Mouse (Mus musculus): ENCODE measurements around the gene Pld5. TPM values are rescaled to one million over a fixed set of nuclear protein-coding genes. Genes with fewer than 3 reads are reported as not detected.

The Pld5 gene
- polyA plus RNA-seq, 1 experiment from 2014 or later = 1.6 TPM

DNA sequence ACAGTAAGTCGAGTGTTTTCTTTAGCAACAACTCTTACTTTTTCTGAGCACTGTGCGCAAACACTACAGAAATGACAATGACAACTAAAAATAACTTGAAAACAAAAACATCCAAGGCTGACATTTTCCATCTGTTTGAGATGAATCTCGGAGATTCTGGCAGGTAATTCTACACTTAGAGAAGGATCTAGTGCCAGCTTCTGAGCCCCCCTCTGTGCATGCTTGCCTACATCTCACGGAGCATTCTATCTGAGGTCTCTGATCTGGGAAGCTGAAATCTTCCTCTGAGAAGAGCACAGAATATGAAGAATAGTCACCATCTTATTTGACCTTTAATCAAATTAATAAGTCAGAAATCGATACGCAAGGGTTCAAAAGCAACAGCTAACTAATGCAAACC is 240.4 kb downstream of the Pld5 start:
- Histone ChIP-seq H3K36me3 (no peaks in the 10 kb centered on the region), H3K4me3 (no peak overlapping the region), H3K9me3 (no peaks in the 10 kb centered on the region), H3K4me1 (no peaks in the 10 kb centered on the region), H3K27ac (no peak overlapping the region), H3K9ac (no peak overlapping the region), H3K4me2 (replicated peaks) (no peak overlapping the region), H3K27me3 (no peaks in the 10 kb centered on the region)
- no peak for ATAC-seq (ENCODE audit: insufficient number of reproducible peaks, insufficient read depth, low FRiP score, low TSS enrichment)
- WGBS = 79% methylated on average over 6 of the region's 6 CpGs

DNA sequence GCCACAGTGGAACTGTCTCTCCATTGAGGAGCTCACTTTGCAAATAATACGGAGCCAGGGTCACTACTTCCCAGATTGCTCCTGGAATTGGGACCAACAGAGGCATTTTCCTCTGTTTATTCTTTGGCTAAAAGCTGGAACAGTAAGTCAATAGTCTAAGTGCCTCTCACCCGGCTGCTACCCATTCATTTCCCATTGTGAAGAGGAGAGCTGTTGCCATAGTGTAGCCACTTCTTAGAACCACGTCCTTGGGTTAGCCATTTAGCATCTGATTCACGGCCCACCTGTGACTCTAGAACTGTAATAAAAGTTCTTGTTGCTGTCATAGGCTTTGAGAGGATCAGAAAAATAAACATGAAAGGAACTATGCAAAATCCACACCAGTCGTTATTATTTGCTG is 241.4 kb downstream of the Pld5 start:
- no peaks in the 10 kb centered on the region for H3K27me3 ChIP-seq
- no peak overlapping the region for H3K9ac ChIP-seq
- no peak overlapping the region for H3K27ac ChIP-seq
- H3K9me3 ChIP-seq = no peaks in the 10 kb centered on the region
- H3K4me3 ChIP-seq = no peak overlapping the region
- no peak for ATAC-seq (ENCODE audit: insufficient number of reproducible peaks, insufficient read depth, low FRiP score, low TSS enrichment)
- H3K4me2 ChIP-seq (replicated peaks) = no peak overlapping the region
- 77% methylated on average over 5 of the region's 5 CpGs for WGBS
- H3K4me1 ChIP-seq = no peaks in the 10 kb centered on the region
- no peaks in the 10 kb centered on the region for H3K36me3 ChIP-seq

DNA sequence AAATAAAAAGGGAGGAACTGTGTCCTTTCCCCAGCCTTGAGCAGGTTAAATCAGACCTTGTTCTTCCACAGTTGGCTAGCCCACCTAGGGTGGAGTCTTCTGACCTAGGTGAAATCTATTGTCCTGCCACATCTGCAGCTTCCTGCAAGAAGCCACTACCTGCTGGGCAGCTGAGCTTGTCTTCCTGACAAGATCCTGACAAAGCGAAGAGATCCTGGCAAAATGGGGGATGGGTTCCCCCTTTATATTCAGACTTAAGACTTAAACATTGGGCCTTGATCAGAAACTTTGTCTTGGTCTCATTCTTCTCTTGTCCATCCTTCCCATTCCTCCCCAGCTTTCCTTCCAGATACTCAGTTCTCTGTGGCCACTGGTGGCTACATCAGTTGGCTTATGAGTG is 246.0 kb downstream of the Pld5 start:
- H3K27ac ChIP-seq = no peak overlapping the region
- H3K9me3 ChIP-seq = no peaks in the 10 kb centered on the region
- no peak overlapping the region for H3K4me3 ChIP-seq
- no peak overlapping the region for H3K9ac ChIP-seq
- ATAC-seq (ENCODE audit: insufficient number of reproducible peaks, insufficient read depth, low FRiP score, low TSS enrichment) = no peak
- no peaks in the 10 kb centered on the region for H3K4me1 ChIP-seq
- no peaks in the 10 kb centered on the region for H3K27me3 ChIP-seq
- H3K4me2 ChIP-seq (replicated peaks) = no peak overlapping the region
- 86% methylated on average over 1 of the region's 1 CpGs for WGBS
- no peaks in the 10 kb centered on the region for H3K36me3 ChIP-seq

DNA sequence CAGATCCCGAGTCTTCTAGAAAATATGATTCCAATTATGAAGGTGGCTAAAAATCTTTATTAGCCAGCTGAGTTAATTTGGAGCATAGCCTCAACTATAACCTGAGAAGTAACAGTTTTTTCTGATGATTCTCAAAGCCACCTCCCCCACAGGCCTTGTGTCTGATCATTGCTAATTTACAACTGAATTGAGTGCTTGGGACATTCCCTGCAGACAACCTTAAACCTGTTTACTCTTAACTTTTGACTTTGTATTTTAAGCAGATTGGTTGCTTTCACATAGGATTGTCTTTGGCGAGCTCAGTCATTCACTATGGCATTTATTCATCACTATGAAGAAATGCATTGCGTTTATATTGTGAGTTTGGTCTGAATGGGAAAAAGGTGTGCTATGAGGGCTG is 246.7 kb downstream of the Pld5 start:
- no peak overlapping the region for H3K27ac ChIP-seq
- H3K9ac ChIP-seq = no peak overlapping the region
- H3K4me1 ChIP-seq = no peaks in the 10 kb centered on the region
- H3K9me3 ChIP-seq = no peaks in the 10 kb centered on the region
- 57% methylated on average over 3 of the region's 3 CpGs for WGBS
- no peaks in the 10 kb centered on the region for H3K36me3 ChIP-seq
- ATAC-seq (ENCODE audit: insufficient number of reproducible peaks, insufficient read depth, low FRiP score, low TSS enrichment) = no peak
- no peak overlapping the region for H3K4me2 ChIP-seq (replicated peaks)
- no peaks in the 10 kb centered on the region for H3K27me3 ChIP-seq
- no peak overlapping the region for H3K4me3 ChIP-seq

DNA sequence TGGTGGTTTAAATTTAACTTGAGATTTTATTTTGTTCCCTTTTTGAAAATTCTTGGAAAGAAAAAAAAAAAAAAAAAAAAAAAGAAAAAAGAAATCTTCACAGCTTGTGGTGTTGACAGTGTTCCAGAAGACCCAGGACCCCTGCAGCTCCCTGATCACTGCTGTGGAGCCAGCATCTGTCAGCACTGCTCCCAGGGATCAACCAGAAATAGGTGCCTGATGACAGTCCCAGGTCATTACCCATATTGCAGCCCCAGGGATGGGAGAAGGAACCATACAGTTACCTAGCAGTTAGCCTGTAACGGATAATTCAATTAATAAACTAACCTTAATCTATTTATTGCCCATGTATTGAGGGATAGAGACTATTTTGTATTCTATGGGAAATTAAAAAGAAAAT is 250.6 kb downstream of the Pld5 start:
- ATAC-seq (ENCODE audit: insufficient number of reproducible peaks, insufficient read depth, low FRiP score, low TSS enrichment) = no peak
- WGBS = 39% methylated on average over 1 of the region's 1 CpGs
- no peaks in the 10 kb centered on the region for H3K9me3 ChIP-seq

DNA sequence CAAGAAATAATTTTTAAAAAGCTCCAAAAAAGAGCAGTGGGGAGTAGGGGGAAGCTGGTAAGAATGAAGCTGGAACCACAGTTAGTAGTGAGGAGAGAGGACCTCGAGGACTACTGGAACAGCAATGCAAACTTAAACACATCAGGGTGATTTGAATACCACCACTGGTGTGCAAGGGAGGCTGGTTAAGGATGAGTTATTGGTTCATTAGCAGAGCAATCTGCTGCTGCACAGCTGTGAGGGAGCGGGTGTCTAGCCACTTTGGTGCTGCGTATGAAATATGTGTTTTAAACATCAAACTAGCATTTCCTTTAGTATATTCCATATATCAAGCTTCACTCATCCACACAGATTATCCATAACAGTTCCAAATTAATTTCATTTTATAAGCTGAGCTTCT is 256.6 kb downstream of the Pld5 start:
- Histone ChIP-seq H3K27me3 (no peaks in the 10 kb centered on the region), H3K27ac (no peak overlapping the region), H3K4me2 (replicated peaks) (no peak overlapping the region), H3K9ac (no peak overlapping the region), H3K9me3 (no peaks in the 10 kb centered on the region), H3K36me3 (no peaks in the 10 kb centered on the region), H3K4me1 (no peaks in the 10 kb centered on the region), H3K4me3 (no peak overlapping the region)
- ATAC-seq (ENCODE audit: insufficient number of reproducible peaks, insufficient read depth, low FRiP score, low TSS enrichment) = no peak
- WGBS = 89% methylated on average over 3 of the region's 3 CpGs

More for the DNA sequence above, 250.6 kb downstream of the Pld5 start:
- H3K27me3 ChIP-seq = no peaks in the 10 kb centered on the region
- H3K9ac ChIP-seq = no peak overlapping the region
- H3K27ac ChIP-seq = no peak overlapping the region
- H3K4me3 ChIP-seq = no peak overlapping the region
- no peak overlapping the region for H3K4me2 ChIP-seq (replicated peaks)
- H3K36me3 ChIP-seq = no peaks in the 10 kb centered on the region
- H3K4me1 ChIP-seq = no peaks in the 10 kb centered on the region

DNA sequence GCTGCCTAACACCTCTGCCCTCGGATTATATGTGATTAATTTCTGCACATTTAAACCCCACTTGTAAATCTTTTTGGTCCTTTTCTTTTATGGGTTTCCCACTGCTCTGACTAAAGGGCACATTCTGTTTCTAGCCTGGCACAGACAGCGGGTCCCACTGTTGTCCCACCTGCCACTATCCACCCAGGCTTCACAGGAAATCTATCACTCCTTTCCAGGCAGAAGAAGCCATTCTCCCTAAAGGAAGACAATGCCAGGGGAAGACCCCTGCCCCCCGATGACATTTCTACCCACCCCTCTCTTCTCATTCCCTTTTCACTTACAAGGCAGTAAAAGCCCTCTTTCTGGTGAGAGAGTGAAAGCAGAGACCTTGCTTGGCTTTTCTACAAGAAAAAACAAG is 259.0 kb downstream of the Pld5 start:
- H3K9me3 ChIP-seq = no peaks in the 10 kb centered on the region
- no peaks in the 10 kb centered on the region for H3K27me3 ChIP-seq
- no peak for ATAC-seq (ENCODE audit: insufficient number of reproducible peaks, insufficient read depth, low FRiP score, low TSS enrichment)
- no peak overlapping the region for H3K4me2 ChIP-seq (replicated peaks)
- no peak overlapping the region for H3K4me3 ChIP-seq
- H3K27ac ChIP-seq = no peak overlapping the region
- H3K9ac ChIP-seq = no peak overlapping the region
- H3K4me1 ChIP-seq = no peaks in the 10 kb centered on the region
- WGBS = 59% methylated on average over 3 of the region's 3 CpGs
- H3K36me3 ChIP-seq = no peaks in the 10 kb centered on the region

DNA sequence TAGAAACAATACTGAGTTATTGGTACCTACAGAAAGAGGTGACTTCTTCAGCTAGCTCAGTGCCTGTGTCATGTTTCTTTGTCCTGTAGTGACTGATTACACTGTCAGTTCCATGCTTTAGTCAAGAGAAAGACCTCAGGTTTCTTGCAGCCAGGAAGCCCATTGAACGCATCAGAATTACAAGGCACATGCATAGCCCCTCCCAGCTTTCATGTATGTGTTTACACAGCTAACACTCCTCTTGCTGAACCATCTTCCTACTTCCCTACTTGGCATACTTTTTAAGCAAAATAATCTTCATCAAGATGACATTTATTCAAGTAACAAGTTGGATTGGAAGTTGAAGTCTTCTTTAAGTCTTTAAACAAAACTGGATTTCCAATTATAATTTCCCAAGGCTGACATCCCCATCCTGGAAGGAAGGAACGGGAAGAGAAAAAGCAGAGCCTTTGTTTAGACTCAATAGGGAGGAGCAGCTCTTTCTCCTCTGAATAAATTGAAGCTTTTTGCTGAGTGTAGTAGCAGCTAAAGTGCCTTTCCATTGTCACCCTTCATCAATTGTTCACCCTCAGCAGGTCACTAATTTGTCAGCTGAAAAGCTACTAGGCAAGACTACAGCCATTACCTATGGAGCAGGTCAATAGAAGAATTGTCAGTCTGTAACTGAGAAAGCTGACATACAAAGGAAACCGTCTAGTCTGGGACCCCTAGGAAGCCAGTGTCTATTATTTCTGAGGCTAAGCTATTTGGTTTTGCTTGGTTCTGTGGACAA is 261.4 kb downstream of the Pld5 start:
- no peak overlapping the region for H3K4me3 ChIP-seq
- no peaks in the 10 kb centered on the region for H3K9me3 ChIP-seq
- H3K9ac ChIP-seq = no peak overlapping the region
- no peak overlapping the region for H3K27ac ChIP-seq
- no peak overlapping the region for H3K4me2 ChIP-seq (replicated peaks)
- no peaks in the 10 kb centered on the region for H3K27me3 ChIP-seq
- 25% methylated on average over 3 of the region's 3 CpGs for WGBS
- H3K4me1 ChIP-seq = no peaks in the 10 kb centered on the region
- no peak for ATAC-seq (ENCODE audit: insufficient number of reproducible peaks, insufficient read depth, low FRiP score, low TSS enrichment)
- no peaks in the 10 kb centered on the region for H3K36me3 ChIP-seq

DNA sequence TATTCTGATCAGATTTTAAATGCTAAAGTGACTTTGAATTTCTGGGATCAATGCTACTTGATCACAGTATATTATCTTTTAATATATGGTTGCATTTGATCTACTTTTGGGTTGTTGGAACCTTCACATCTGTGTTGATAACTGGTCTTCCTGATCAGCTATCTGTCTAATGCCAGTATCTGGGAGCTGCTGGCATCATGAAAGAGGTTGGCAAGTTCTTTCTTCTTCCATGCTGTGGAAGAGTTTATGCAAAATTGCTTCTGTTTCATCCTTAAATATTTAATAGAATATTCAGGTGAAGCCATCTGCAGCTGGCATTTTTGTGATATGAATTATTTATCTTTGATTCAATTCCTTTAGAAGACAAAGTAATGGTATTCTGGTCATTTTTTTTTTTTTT is 263.6 kb downstream of the Pld5 start:
- H3K9ac ChIP-seq = no peak overlapping the region
- no peak overlapping the region for H3K4me2 ChIP-seq (replicated peaks)

DNA sequence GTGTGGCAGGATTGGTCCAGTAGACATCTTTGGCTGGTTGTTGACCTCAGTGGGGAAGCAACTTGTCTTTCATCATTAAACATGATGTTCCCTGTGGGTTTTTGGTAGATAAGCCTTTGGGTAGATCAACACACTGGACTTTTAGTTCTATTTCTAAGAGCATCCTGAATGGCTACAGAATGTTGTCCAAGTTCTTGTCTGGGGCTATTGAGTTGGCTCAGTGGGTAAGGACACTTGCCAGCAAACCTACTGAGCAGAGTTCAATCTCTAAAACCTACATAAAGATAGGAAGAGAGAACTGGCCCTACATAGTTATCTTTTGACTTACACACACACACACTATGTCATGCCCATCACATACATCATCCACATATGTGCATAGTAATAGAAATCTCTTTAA is 264.0 kb downstream of the Pld5 start:
- Histone ChIP-seq H3K9ac (no peak overlapping the region), H3K36me3 (no peaks in the 10 kb centered on the region), H3K27ac (no peak overlapping the region), H3K27me3 (no peaks in the 10 kb centered on the region), H3K4me3 (no peak overlapping the region), H3K9me3 (no peaks in the 10 kb centered on the region), H3K4me1 (no peaks in the 10 kb centered on the region), H3K4me2 (replicated peaks) (no peak overlapping the region)
- ATAC-seq (ENCODE audit: insufficient number of reproducible peaks, insufficient read depth, low FRiP score, low TSS enrichment) = no peak

More for the DNA sequence above, 263.6 kb downstream of the Pld5 start:
- H3K27me3 ChIP-seq = no peaks in the 10 kb centered on the region
- no peak for ATAC-seq (ENCODE audit: insufficient number of reproducible peaks, insufficient read depth, low FRiP score, low TSS enrichment)
- no peak overlapping the region for H3K27ac ChIP-seq
- no peak overlapping the region for H3K4me3 ChIP-seq
- H3K4me1 ChIP-seq = no peaks in the 10 kb centered on the region
- no peaks in the 10 kb centered on the region for H3K36me3 ChIP-seq
- no peaks in the 10 kb centered on the region for H3K9me3 ChIP-seq

DNA sequence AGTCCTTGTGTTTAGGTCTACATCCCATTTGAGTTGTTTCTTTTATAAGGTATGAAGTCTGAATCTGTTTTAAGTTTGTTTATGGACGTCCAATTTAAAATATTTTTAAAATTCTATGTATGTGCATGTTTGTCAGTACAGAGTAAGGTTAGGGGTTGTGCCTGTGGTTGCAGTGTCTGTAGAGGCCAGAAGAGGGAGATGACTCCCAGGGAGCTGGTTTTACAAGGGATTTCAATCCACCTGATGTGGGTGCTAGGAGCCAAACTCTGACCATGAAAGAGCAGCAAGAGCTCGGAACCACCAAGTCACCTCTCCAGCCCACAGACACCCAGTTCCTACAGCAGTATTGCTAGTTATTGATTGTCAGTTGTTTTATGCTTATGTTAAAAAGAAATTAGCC is 266.7 kb downstream of the Pld5 start:
- Histone ChIP-seq H3K9ac (no peak overlapping the region), H3K4me2 (replicated peaks) (no peak overlapping the region)
- 74% methylated on average over 2 of the region's 2 CpGs for WGBS

DNA sequence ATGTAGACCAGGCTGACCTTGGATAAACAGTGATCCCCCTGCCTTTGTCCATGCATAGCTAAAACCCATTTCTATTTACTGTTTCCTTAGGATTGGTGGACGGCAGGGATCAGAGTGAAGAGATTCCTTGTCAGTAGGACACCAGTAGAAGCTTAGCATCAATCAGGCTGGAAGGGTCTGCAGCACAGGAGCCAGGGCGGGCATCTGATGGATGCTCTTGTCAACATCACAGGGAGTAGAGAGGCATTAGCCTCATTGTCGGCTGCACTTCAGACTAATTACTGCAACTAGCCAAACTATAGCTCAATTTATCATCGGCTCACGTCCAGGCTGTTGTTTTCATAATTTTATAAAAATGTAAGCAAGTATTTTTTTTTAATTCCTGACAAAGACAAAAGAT is 274.5 kb downstream of the Pld5 start:
- Histone ChIP-seq H3K36me3 (no peaks in the 10 kb centered on the region), H3K27ac (no peak overlapping the region), H3K4me3 (no peak overlapping the region), H3K4me2 (replicated peaks) (no peak overlapping the region), H3K27me3 (no peaks in the 10 kb centered on the region), H3K9me3 (no peaks in the 10 kb centered on the region), H3K9ac (no peak overlapping the region), H3K4me1 (no peaks in the 10 kb centered on the region)
- 74% methylated on average over 5 of the region's 5 CpGs for WGBS
- ATAC-seq (ENCODE audit: insufficient number of reproducible peaks, insufficient read depth, low FRiP score, low TSS enrichment) = no peak

More for the DNA sequence above, 266.7 kb downstream of the Pld5 start:
- H3K4me1 ChIP-seq = no peaks in the 10 kb centered on the region
- no peak overlapping the region for H3K4me3 ChIP-seq
- H3K9me3 ChIP-seq = no peaks in the 10 kb centered on the region
- H3K36me3 ChIP-seq = no peaks in the 10 kb centered on the region
- no peak for ATAC-seq (ENCODE audit: insufficient number of reproducible peaks, insufficient read depth, low FRiP score, low TSS enrichment)
- no peaks in the 10 kb centered on the region for H3K27me3 ChIP-seq
- H3K27ac ChIP-seq = no peak overlapping the region

Measured in embryonic facial prominence, embryonic 12.5 days (tissue).